Mouse (Mus musculus) lung, adult 2 months (tissue): ENCODE results near the gene Kif24.

Source experiments
- CTCF ChIP-seq: fragments of 200-500 bp; IDR thresholded peaks from 2 replicates; pipeline ENCODE4 v1.5.1; 2011; ENCODE audit warnings: mild to moderate bottlenecking, low read length, control low read depth; ENCODE audit not compliant: insufficient read depth
- POLR2A ChIP-seq: fragments of 200-500 bp; IDR thresholded peaks from 2 replicates; pipeline ENCODE4 v1.6.1; 2011; ENCODE audit warnings: low read depth, mild to moderate bottlenecking, control low read depth, low read length, borderline replicate concordance; ENCODE audit errors: extremely low read depth

GRCm38 (mm10) chr4:41394651-41395050 is 70.0 kb downstream of the Kif24 start:
- TF ChIP-seq CTCF, result no peak
- no peak for TF ChIP-seq POLR2A
